Mouse (Mus musculus): ENCODE data around the gene Whamm.

The Whamm gene

GRCm38 (mm10) chr7:81571108-81571940 is at the start of gene Whamm:
TSS of gene Whamm (plus strand) at chr7:81571266.
- peak; percentile 92 for DNase-seq

- peak; percentile 88 for DNase-seq
Observed at GRCm38 (mm10) chr7:81523008-81523662, 47.9 kb upstream of the Whamm start.

- no peak for DNase-seq
Observed at GRCm38 (mm10) chr7:81523663-81524017, 47.4 kb upstream of the Whamm start.

- DNase-seq = no peak
Observed at GRCm38 (mm10) chr7:81528918-81529317, 42.1 kb upstream of the Whamm start.

- no peak for DNase-seq
Observed at GRCm38 (mm10) chr7:81531462-81531861, 39.6 kb upstream of the Whamm start.

- DNase-seq = no peak
Observed at GRCm38 (mm10) chr7:81536478-81536877, 34.6 kb upstream of the Whamm start.

- DNase-seq = no peak
Observed at GRCm38 (mm10) chr7:81538070-81538675, 32.9 kb upstream of the Whamm start.

- DNase-seq = no peak
Observed at GRCm38 (mm10) chr7:81539565-81539964, 31.5 kb upstream of the Whamm start.

GRCm38 (mm10) chr7:81540999-81541398 is 30.1 kb upstream of the Whamm start:
- no peak for DNase-seq

GRCm38 (mm10) chr7:81541924-81542524 is 29.0 kb upstream of the Whamm start:
- no peak for DNase-seq

- no peak for DNase-seq
Observed at GRCm38 (mm10) chr7:81542934-81543333, 28.1 kb upstream of the Whamm start.

- DNase-seq = peak; percentile 10
Observed at GRCm38 (mm10) chr7:81548864-81549263, 22.2 kb upstream of the Whamm start.

GRCm38 (mm10) chr7:81553589-81553988 is 17.5 kb upstream of the Whamm start:
- DNase-seq = no peak

GRCm38 (mm10) chr7:81554369-81554768 is 16.7 kb upstream of the Whamm start:
- peak; percentile 33 for DNase-seq

GRCm38 (mm10) chr7:81556839-81557238 is 14.2 kb upstream of the Whamm start:
- DNase-seq = no peak

GRCm38 (mm10) chr7:81557252-81557984 is 13.6 kb upstream of the Whamm start:
- no peak for DNase-seq

GRCm38 (mm10) chr7:81557985-81558360 is 13.1 kb upstream of the Whamm start:
- no peak for DNase-seq

- no peak for DNase-seq
Observed at GRCm38 (mm10) chr7:81559231-81559980, 11.7 kb upstream of the Whamm start.

- no peak for DNase-seq
Observed at GRCm38 (mm10) chr7:81560101-81561049, 10.7 kb upstream of the Whamm start.

- DNase-seq = no peak
Observed at GRCm38 (mm10) chr7:81561211-81561610, 9.9 kb upstream of the Whamm start.

- DNase-seq = no peak
Observed at GRCm38 (mm10) chr7:81563506-81564015, 7.5 kb upstream of the Whamm start.

All from thymus, postnatal 25 days (tissue).